Mouse (Mus musculus): Measurements from ENCODE around the gene Cabp2. TPM values are rescaled to one million over a fixed set of nuclear protein-coding genes. Genes with fewer than 3 reads are reported as not detected.
A peak's percentile ranks its signal among the peaks of the same experiment; 100 is the strongest.

The Cabp2 gene
- polyA plus RNA-seq, 1 experiment from 2014 or later = 0.43 TPM

DNA sequence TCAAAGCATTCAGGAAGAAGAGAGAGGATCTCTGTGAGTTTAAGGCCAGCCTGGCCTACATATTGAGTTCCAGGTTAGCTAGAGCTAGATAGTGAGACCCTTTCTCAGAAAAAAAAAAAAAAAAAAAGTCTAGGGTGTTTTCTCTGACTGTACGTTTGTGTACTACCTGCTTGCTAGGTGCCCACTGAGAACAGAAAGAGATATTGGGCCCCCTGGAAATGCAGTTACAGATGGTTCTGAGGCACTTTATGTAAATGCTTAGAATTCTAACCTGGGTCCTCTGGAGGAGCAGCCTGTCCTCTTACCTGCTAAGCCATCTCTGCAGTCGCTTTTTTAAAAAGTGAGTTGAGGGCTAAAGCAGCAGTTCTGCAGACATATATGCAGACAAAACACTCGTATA is 14.4 kb downstream of the Cabp2 start:
- no peak overlapping the region for H3K4me2 ChIP-seq (ENCODE audit: low read depth, low read length)
- H3K4me1 ChIP-seq (ENCODE audit: insufficient read depth) = peaks cover 36% of the 10 kb centered on the region
- no peaks in the 10 kb centered on the region for H3K36me3 ChIP-seq (replicated peaks; ENCODE audit: insufficient read depth, low read length)
- no peak overlapping the region for H3K9ac ChIP-seq (replicated peaks)
- DNase-seq (no peak), ATAC-seq (no peak)
- WGBS (ENCODE audit: insufficient replicate concordance) = 68% methylated on average over 3 of the region's 3 CpGs
- H3K9me3 ChIP-seq (ENCODE audit: low read length) = no peaks in the 10 kb centered on the region
- H3K4me3 ChIP-seq (ENCODE audit: low read depth, low read length) = no peak overlapping the region
- TF ChIP-seq EP300 (IDR thresholded peaks at IDR 0.05; ENCODE audit: low read depth) = no peak
- TF ChIP-seq CTCF (IDR thresholded peaks at IDR 0.05; ENCODE audit: low read depth) = no peak
- peaks cover 7% of the 10 kb centered on the region for H3K27me3 ChIP-seq (ENCODE audit: insufficient read depth, low read length)
- no peak overlapping the region for H3K27ac ChIP-seq (ENCODE audit: low read depth)

DNA sequence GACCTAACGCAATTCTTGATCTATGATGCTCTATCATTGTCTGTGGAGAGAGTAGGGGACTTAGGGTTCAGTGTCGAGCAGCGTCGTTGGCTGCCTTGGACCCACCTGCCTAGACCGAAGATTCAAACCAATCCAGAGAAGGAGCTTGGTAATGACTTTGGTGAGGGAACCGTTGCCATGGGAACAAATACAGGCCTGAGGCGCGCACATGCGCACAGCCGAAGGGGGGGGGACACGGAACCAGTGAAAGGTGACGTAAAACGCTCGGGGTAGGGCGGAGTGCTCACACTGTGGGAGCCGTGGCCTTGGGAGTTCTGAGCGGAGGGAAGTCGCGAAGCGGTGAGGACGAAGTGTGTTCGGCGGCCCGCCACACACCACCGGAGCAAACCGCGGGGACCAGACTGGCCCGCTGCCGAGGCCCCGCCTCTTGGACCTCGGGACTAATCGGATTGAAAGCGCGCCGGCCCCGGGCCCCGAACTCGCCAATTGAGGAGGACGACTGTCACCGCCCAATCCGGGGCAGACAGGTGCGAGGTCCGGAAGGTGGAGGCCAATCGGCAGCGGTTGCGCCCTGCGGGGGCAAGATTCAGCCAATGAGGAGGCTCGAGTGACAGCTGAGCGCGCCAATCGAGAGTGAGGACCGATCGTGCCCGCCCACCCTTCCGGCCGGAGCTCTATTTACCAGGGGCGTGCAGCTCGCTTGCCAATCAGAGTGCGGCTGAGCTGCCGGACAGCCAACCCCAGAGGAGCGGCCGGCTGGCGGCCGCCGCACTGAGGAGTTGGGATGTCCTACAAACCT is 15.5 kb downstream of the Cabp2 start, which contains the start of gene Cdk2ap2:
Cdk2ap2 (plus strand) TSS at position 541 of the 799 bp plus-strand sequence.
- TF ChIP-seq EP300 (IDR thresholded peaks at IDR 0.05; ENCODE audit: low read depth) (peak; percentile 77), CTCF (IDR thresholded peaks at IDR 0.05; ENCODE audit: low read depth) (no peak)
- Histone ChIP-seq H3K4me3 (ENCODE audit: low read depth, low read length) (peak within 1 kb of the TSS; percentile 68), H3K27ac (ENCODE audit: low read depth) (peak within 1 kb of the TSS; percentile 95), H3K36me3 (replicated peaks; ENCODE audit: insufficient read depth, low read length) (0 out of 2 replicates have a peak, but pooled peaks cover under 1% of the 10 kb centered on the region), H3K9ac (replicated peaks) (peak within 1 kb of the TSS; percentile 69), H3K4me2 (ENCODE audit: low read depth, low read length) (peak within 1 kb of the TSS; percentile 95), H3K9me3 (ENCODE audit: low read length) (no peaks in the 10 kb centered on the region), H3K27me3 (ENCODE audit: insufficient read depth, low read length) (peaks cover 17% of the 10 kb centered on the region), H3K4me1 (ENCODE audit: insufficient read depth) (peaks cover 39% of the 10 kb centered on the region)
- ATAC-seq = peak; percentile 91
- peak; percentile 99 for DNase-seq
- WGBS (ENCODE audit: insufficient replicate concordance) = under 1% methylated on average over 60 of the region's 65 CpGs

DNA sequence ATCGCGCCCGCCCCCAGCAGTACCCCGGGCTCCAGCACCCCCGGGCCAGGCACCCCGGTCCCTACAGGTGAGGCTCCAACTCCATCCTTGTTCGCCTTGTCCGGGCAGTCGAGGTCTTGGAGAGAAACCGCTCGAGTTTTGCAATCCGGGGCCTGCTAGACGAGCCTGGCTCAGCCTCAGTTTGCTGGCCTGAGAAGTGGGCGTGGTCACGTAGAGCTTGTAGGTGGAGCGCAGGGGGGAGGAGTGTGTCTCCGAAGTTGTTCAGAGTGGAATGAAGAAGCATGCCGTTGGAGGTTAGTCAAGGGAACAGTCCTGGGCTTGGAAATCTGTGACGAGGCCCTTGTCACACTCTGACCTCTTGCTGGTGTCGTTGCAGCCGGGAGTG is 16.1 kb downstream of the Cabp2 start:
- peaks cover 19% of the 10 kb centered on the region for H3K27me3 ChIP-seq (ENCODE audit: insufficient read depth, low read length)
- peak overlapping the region; percentile 95 for H3K27ac ChIP-seq (ENCODE audit: low read depth)
- H3K4me2 ChIP-seq (ENCODE audit: low read depth, low read length) = peak overlapping the region; percentile 95
- no peaks in the 10 kb centered on the region for H3K9me3 ChIP-seq (ENCODE audit: low read length)
- WGBS (ENCODE audit: insufficient replicate concordance) = 2% methylated on average over 21 of the region's 21 CpGs
- H3K36me3 ChIP-seq (replicated peaks; ENCODE audit: insufficient read depth, low read length) = peaks cover 3% of the 10 kb centered on the region
- peak; percentile 90 for DNase-seq
- TF ChIP-seq EP300 (IDR thresholded peaks at IDR 0.05; ENCODE audit: low read depth) (no peak), CTCF (IDR thresholded peaks at IDR 0.05; ENCODE audit: low read depth) (no peak)
- H3K4me1 ChIP-seq (ENCODE audit: insufficient read depth) = peaks cover 39% of the 10 kb centered on the region
- H3K4me3 ChIP-seq (ENCODE audit: low read depth, low read length) = peak overlapping the region; percentile 68
- H3K9ac ChIP-seq (replicated peaks) = peak overlapping the region; percentile 60
- peak; percentile 66 for ATAC-seq

DNA sequence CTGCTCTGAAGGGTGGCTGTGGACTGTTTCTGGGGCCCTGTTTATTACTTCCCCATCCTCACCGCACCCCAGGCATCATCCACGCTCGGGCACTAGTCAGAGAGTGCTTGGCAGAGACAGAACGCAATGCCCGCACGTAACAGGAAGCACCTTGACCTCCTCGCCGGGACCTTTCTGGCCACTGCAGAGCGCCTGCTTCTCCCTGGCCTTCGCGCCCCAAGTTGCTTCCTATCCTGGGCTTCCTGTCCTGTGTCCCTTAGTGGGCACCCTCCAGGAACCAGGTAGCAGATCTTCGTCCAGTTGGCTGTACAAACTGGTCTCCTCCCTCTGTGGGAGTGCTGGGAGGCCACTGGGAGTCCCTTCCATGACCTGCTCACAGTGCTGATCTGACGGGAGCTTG is 17.0 kb downstream of the Cabp2 start:
- no peak for TF ChIP-seq EP300 (IDR thresholded peaks at IDR 0.05; ENCODE audit: low read depth)
- TF ChIP-seq CTCF (IDR thresholded peaks at IDR 0.05; ENCODE audit: low read depth) = no peak
- H3K4me1 ChIP-seq (ENCODE audit: insufficient read depth) = peaks cover 39% of the 10 kb centered on the region
- DNase-seq = peak; percentile 54
- H3K27ac ChIP-seq (ENCODE audit: low read depth) = peak overlapping the region; percentile 95
- H3K9ac ChIP-seq (replicated peaks) = peak overlapping the region; percentile 41
- no peaks in the 10 kb centered on the region for H3K9me3 ChIP-seq (ENCODE audit: low read length)
- peaks cover 19% of the 10 kb centered on the region for H3K27me3 ChIP-seq (ENCODE audit: insufficient read depth, low read length)
- H3K4me3 ChIP-seq (ENCODE audit: low read depth, low read length) = peak overlapping the region; percentile 68; the same call in 1 of the 2 replicates
- WGBS (ENCODE audit: insufficient replicate concordance) = 67% methylated on average over 13 of the region's 13 CpGs
- H3K36me3 ChIP-seq (replicated peaks; ENCODE audit: insufficient read depth, low read length) = peaks cover 7% of the 10 kb centered on the region
- no peak for ATAC-seq
- peak overlapping the region; percentile 95 for H3K4me2 ChIP-seq (ENCODE audit: low read depth, low read length)

- no peak overlapping the region; the same call in 1 of the 2 replicates for H3K9ac ChIP-seq (replicated peaks)
- peak; percentile 96 for DNase-seq
Observed at GRCm38 (mm10) chr19:4099056-4099455, 17.7 kb downstream of the Cabp2 start.

More at GRCm38 (mm10) chr19:4099056-4099455, 17.7 kb downstream of the Cabp2 start:
- H3K36me3 ChIP-seq (replicated peaks; ENCODE audit: insufficient read depth, low read length) = peaks cover 7% of the 10 kb centered on the region
- H3K9me3 ChIP-seq (ENCODE audit: low read length) = no peaks in the 10 kb centered on the region
- H3K27ac ChIP-seq (ENCODE audit: low read depth) = peak overlapping the region; percentile 95
- H3K4me2 ChIP-seq (ENCODE audit: low read depth, low read length) = peak overlapping the region; percentile 95
- TF ChIP-seq EP300 (IDR thresholded peaks at IDR 0.05; ENCODE audit: low read depth) (no peak), CTCF (IDR thresholded peaks at IDR 0.05; ENCODE audit: low read depth) (peak; percentile 100)
- 4% methylated on average over 9 of the region's 9 CpGs for WGBS (ENCODE audit: insufficient replicate concordance)
- H3K4me1 ChIP-seq (ENCODE audit: insufficient read depth) = peaks cover 39% of the 10 kb centered on the region
- H3K4me3 ChIP-seq (ENCODE audit: low read depth, low read length) = peak overlapping the region; percentile 51
- ATAC-seq = peak; percentile 11; the same call in 1 of the 2 replicates
- peaks cover 19% of the 10 kb centered on the region for H3K27me3 ChIP-seq (ENCODE audit: insufficient read depth, low read length)
